Mouse (Mus musculus): ENCODE results near the gene Mrpl38. TPM values are rescaled to one million over a fixed set of nuclear protein-coding genes. Genes with fewer than 3 reads are reported as not detected.
A peak's percentile ranks its signal among the peaks of the same experiment; 100 is the strongest.

The Mrpl38 gene
- polyA plus RNA-seq, 1 experiment from 2014 or later, result 66.6 TPM

DNA sequence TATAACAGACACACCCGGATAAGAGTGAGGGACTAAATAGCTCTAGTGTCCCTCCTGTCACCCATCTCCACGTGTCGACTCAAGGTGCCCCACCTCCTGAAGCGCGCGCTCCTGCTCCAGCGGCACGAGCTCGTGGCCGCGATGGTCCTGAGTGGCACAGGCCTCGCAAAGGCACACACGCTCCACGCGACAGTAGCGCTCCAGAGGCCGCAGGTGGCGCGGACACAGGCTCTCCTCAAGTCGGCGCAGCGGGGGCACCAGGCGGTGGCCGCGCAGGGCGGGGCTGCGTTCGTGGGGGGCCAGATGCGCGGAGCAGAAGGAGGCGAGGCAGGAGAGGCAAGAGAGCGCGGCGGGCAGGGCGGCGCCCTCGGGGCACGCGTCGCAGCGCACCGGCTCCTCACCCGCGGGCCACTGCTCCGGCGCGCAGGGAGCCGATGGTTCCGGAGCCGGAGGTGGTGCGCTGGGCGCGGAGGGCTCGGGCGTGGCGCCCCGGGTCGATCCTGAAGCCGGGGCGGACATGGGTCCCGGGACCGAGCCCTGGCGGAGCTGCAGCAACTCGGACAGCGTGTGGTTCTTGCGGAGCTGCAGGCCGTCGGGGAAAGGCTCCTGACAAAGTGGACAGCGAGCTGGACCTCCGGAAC lies 29.1 kb downstream of the Mrpl38 start:
- H3K36me3 ChIP-seq, result no peaks in the 10 kb centered on the region
- peak overlapping the region; percentile 69 for H3K4me2 ChIP-seq
- peaks cover 69% of the 10 kb centered on the region for H3K27me3 ChIP-seq
- H3K4me1 ChIP-seq (replicated peaks), result peaks cover 59% of the 10 kb centered on the region
- no peaks in the 10 kb centered on the region for H3K9me3 ChIP-seq (replicated peaks)
- DNase-seq (no peak), ATAC-seq (ENCODE audit: low read depth) (peak; percentile 11; the same call in 1 of the 2 replicates)
- peak overlapping the region; percentile 59 for H3K4me3 ChIP-seq (replicated peaks)
- H3K9ac ChIP-seq, result peak overlapping the region; percentile 62
- 0 out of 2 replicates have a peak overlapping the region, but pooled peaks have one; percentile 18 for H3K27ac ChIP-seq
- WGBS (ENCODE audit: insufficient replicate concordance), result under 1% methylated on average over 70 of the region's 70 CpGs

- 24% methylated on average over 23 of the region's 23 CpGs for WGBS (ENCODE audit: insufficient replicate concordance)
- Histone ChIP-seq H3K4me1 (replicated peaks) (peaks cover 69% of the 10 kb centered on the region), H3K9me3 (replicated peaks) (no peaks in the 10 kb centered on the region), H3K36me3 (no peaks in the 10 kb centered on the region), H3K9ac (no peak overlapping the region), H3K27me3 (peaks cover 69% of the 10 kb centered on the region), H3K4me3 (replicated peaks) (peak overlapping the region; percentile 59), H3K4me2 (peak overlapping the region; percentile 69), H3K27ac (no peak overlapping the region)
- ATAC-seq (ENCODE audit: low read depth), result no peak
- DNase-seq, result no peak
These were observed 30.1 kb downstream of the Mrpl38 start for GRCm38 (mm10) chr11:116108464-116109137.

DNA sequence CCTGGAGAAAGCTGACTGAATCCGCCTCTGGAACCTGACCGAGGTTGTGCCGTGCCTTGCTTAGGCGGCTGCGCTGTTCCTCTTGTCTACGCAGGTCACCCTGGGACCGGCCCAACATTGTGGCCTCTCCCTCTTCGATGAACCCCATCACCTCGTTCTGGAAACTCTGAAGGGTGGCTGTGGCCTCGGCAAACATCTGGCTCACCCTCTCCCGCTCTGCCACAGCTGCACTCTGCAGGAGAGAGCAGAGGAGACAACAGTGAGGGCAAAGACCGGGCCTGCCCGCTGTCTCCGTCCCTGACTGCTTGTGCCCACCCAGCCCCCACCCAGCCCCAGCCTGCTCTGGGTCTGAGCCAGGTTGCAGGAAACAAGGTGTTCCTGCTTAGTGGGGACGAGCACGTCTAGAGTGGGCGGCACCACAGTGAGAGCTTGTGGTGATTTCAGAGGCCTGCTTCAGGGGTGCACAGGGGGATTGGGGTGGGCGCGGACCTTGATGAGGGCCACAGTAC lies 30.8 kb downstream of the Mrpl38 start:
- DNase-seq (no peak), ATAC-seq (ENCODE audit: low read depth) (no peak)
- Histone ChIP-seq H3K4me3 (replicated peaks) (no peak overlapping the region), H3K9ac (no peak overlapping the region), H3K36me3 (no peaks in the 10 kb centered on the region), H3K4me2 (peak overlapping the region; percentile 69), H3K4me1 (replicated peaks) (peaks cover 77% of the 10 kb centered on the region), H3K27me3 (peaks cover 69% of the 10 kb centered on the region), H3K27ac (no peak overlapping the region), H3K9me3 (replicated peaks) (no peaks in the 10 kb centered on the region)
- 55% methylated on average over 19 of the region's 19 CpGs for WGBS (ENCODE audit: insufficient replicate concordance)

- DNase-seq (no peak), ATAC-seq (ENCODE audit: low read depth) (no peak)
- Histone ChIP-seq H3K9ac (no peak overlapping the region), H3K4me3 (replicated peaks) (no peak overlapping the region), H3K4me2 (peak overlapping the region; percentile 8; the same call in 1 of the 2 replicates), H3K9me3 (replicated peaks) (no peaks in the 10 kb centered on the region), H3K36me3 (no peaks in the 10 kb centered on the region), H3K27me3 (peaks cover 68% of the 10 kb centered on the region), H3K27ac (no peak overlapping the region), H3K4me1 (replicated peaks) (peaks cover 82% of the 10 kb centered on the region)
- 41% methylated on average over 14 of the region's 14 CpGs for WGBS (ENCODE audit: insufficient replicate concordance)
These were observed 31.5 kb downstream of the Mrpl38 start for GRCm38 (mm10) chr11:116106963-116107776.

GRCm38 (mm10) chr11:116106154-116106962 lies 32.3 kb downstream of the Mrpl38 start:
- DNase-seq (peak; percentile 51), ATAC-seq (ENCODE audit: low read depth) (no peak)
- 0 out of 2 replicates have a peak overlapping the region, but pooled peaks have one; percentile 10 for H3K4me3 ChIP-seq (replicated peaks)
- peaks cover 60% of the 10 kb centered on the region for H3K27me3 ChIP-seq
- H3K4me1 ChIP-seq (replicated peaks), result peaks cover 90% of the 10 kb centered on the region
- H3K36me3 ChIP-seq, result no peaks in the 10 kb centered on the region
- peak overlapping the region; percentile 40 for H3K4me2 ChIP-seq
- H3K9ac ChIP-seq, result peak overlapping the region; percentile 15; the same call in 1 of the 2 replicates
- H3K9me3 ChIP-seq (replicated peaks), result no peaks in the 10 kb centered on the region
- H3K27ac ChIP-seq, result no peak overlapping the region
- WGBS (ENCODE audit: insufficient replicate concordance), result 27% methylated on average over 32 of the region's 32 CpGs

GRCm38 (mm10) chr11:116105065-116105464 lies 33.6 kb downstream of the Mrpl38 start:
- 54% methylated on average over 2 of the region's 2 CpGs for WGBS (ENCODE audit: insufficient replicate concordance)
- no peak overlapping the region for H3K4me3 ChIP-seq (replicated peaks)
- H3K36me3 ChIP-seq, result no peaks in the 10 kb centered on the region
- no peak overlapping the region for H3K4me2 ChIP-seq
- H3K9me3 ChIP-seq (replicated peaks), result no peaks in the 10 kb centered on the region
- no peak overlapping the region for H3K27ac ChIP-seq
- H3K27me3 ChIP-seq, result peaks cover 47% of the 10 kb centered on the region
- H3K9ac ChIP-seq, result no peak overlapping the region
- ATAC-seq (ENCODE audit: low read depth) (no peak), DNase-seq (no peak)
- peaks cover 98% of the 10 kb centered on the region for H3K4me1 ChIP-seq (replicated peaks)

DNA sequence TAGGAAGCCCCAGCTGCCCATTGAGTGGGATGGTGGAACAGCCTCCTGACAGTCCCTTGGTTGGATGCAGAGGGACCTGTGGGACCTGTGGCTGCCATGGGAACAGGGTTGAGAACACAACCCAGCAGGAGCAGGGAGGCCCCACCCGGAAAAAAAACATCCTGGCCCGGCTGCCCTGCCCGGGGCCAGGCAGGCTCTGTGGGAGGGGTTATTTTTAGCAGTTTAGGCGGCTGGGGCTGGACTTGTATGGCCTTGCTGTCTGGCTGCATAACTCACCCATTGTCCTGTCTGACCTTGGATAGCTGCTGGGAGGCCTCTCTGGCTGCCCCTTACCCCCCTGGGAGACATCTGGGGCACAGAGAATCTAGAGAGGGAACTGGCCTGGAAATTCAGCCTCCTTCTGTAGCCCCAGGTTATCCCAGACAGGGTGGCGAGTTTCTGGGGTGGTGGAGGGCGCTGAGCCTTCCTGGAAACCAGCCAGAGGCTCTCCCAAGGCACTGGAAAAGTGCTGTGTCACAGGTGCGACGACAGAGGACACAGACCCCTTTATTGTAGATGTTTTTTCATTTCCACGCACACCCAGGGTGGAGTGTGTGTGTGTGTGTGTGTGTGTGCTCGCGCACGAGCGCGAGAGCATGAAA lies 34.5 kb downstream of the Mrpl38 start:
- H3K27me3 ChIP-seq, result peaks cover 37% of the 10 kb centered on the region
- H3K4me1 ChIP-seq (replicated peaks), result peaks cover 98% of the 10 kb centered on the region
- no peak overlapping the region for H3K4me2 ChIP-seq
- H3K4me3 ChIP-seq (replicated peaks), result no peak overlapping the region
- WGBS (ENCODE audit: insufficient replicate concordance), result 38% methylated on average over 14 of the region's 14 CpGs
- no peaks in the 10 kb centered on the region for H3K36me3 ChIP-seq
- DNase-seq, result no peak
- H3K9me3 ChIP-seq (replicated peaks), result no peaks in the 10 kb centered on the region
- ATAC-seq (ENCODE audit: low read depth), result peak; percentile 47; the same call in 1 of the 2 replicates
- H3K27ac ChIP-seq, result peak overlapping the region; percentile 37; the same call in 1 of the 2 replicates
- 0 out of 2 replicates have a peak overlapping the region, but pooled peaks have one; percentile 3 for H3K9ac ChIP-seq

GRCm38 (mm10) chr11:116103572-116103971 lies 35.1 kb downstream of the Mrpl38 start:
- H3K27me3 ChIP-seq, result peaks cover 32% of the 10 kb centered on the region
- H3K4me2 ChIP-seq, result no peak overlapping the region
- H3K4me1 ChIP-seq (replicated peaks), result peaks cover 98% of the 10 kb centered on the region
- H3K4me3 ChIP-seq (replicated peaks), result no peak overlapping the region
- H3K27ac ChIP-seq, result no peak overlapping the region
- H3K9ac ChIP-seq, result no peak overlapping the region
- 58% methylated on average over 12 of the region's 12 CpGs for WGBS (ENCODE audit: insufficient replicate concordance)
- H3K36me3 ChIP-seq, result no peaks in the 10 kb centered on the region
- no peaks in the 10 kb centered on the region for H3K9me3 ChIP-seq (replicated peaks)
- ATAC-seq (ENCODE audit: low read depth) (no peak), DNase-seq (no peak)

- no peak overlapping the region for H3K4me2 ChIP-seq
- H3K9ac ChIP-seq, result no peak overlapping the region
These were observed 36.2 kb downstream of the Mrpl38 start for GRCm38 (mm10) chr11:116102472-116102871.

DNA sequence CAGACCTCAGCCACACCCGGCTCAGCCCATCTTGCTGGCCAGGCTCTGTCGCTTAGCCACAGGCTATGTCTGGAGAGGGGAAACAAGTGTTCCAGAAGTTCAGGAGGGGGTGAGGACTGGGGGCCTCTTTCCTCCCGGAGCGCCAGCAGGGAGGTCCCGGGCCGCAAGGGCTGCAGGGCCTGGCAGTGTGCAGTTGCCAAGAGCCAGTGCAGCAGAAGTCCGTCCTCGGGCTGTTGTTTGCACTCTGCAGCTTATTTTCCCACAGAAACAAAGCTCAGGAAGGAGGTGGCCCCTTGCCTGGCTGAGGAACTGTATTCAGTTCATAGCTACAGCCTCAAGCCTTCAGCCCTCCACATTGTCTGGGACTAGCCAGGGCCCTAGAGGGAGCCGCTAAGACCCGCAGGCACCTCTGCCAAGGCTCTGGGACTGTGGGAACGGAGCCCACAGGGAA lies 36.7 kb downstream of the Mrpl38 start:
- H3K36me3 ChIP-seq, result no peaks in the 10 kb centered on the region
- H3K9me3 ChIP-seq (replicated peaks), result no peaks in the 10 kb centered on the region
- WGBS (ENCODE audit: insufficient replicate concordance), result 29% methylated on average over 11 of the region's 11 CpGs
- ATAC-seq (ENCODE audit: low read depth), result peak; percentile 21; the same call in 1 of the 2 replicates
- H3K4me1 ChIP-seq (replicated peaks), result peaks cover 84% of the 10 kb centered on the region
- no peak for DNase-seq
- H3K4me2 ChIP-seq, result peak overlapping the region; percentile 24
- peak overlapping the region; percentile 65 for H3K27ac ChIP-seq
- no peak overlapping the region for H3K4me3 ChIP-seq (replicated peaks)
- peak overlapping the region; percentile 52 for H3K9ac ChIP-seq
- peaks cover 16% of the 10 kb centered on the region for H3K27me3 ChIP-seq

More at GRCm38 (mm10) chr11:116102472-116102871, 36.2 kb downstream of the Mrpl38 start:
- no peak for DNase-seq
- no peak for ATAC-seq (ENCODE audit: low read depth)
- Histone ChIP-seq H3K9me3 (replicated peaks) (no peaks in the 10 kb centered on the region), H3K36me3 (no peaks in the 10 kb centered on the region), H3K27me3 (peaks cover 21% of the 10 kb centered on the region), H3K27ac (peak overlapping the region; percentile 65), H3K4me1 (replicated peaks) (peaks cover 89% of the 10 kb centered on the region), H3K4me3 (replicated peaks) (no peak overlapping the region)
- WGBS (ENCODE audit: insufficient replicate concordance), result 43% methylated on average over 3 of the region's 4 CpGs
